Mouse (Mus musculus): ENCODE data around the gene Tnrc18. TPM values are rescaled to one million over a fixed set of nuclear protein-coding genes. Genes with fewer than 3 reads are reported as not detected.

Gene Tnrc18
- polyA plus RNA-seq, 1 experiment from 2014 or later: 23.3 TPM

DNA sequence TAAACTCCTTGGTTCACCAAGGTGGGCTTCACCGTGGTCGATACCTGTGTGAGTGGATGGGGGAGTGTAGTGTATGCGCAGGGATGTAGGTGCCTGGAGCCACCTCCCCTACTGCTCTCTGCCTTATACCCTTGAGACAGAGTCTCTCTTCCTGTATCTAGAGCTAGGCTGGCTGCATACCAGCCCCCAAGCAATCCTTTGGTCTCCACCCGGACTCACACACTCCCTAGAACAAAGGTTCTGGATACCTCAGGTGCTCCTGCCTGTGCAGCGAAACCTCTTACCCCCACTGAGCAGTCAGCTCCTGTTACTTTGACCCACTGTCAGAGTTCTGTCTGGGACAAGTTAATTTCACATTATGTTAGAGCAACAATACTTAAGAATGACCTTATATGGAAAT, 8.2 kb upstream of the Tnrc18 start:
- H3K4me2 ChIP-seq (ENCODE audit: low read length): no peak overlapping the region
- peaks cover 30% of the 10 kb centered on the region for H3K4me1 ChIP-seq (ENCODE audit: control insufficient read depth, insufficient read depth, low read length)
- H3K4me3 ChIP-seq (ENCODE audit: low read depth, low read length): no peak overlapping the region
- ATAC-seq: no peak
- peak overlapping the region; percentile 100 for H3K27ac ChIP-seq (ENCODE audit: low read length)
- H3K36me3 ChIP-seq (ENCODE audit: control insufficient read depth, insufficient read depth, low read length): no peaks in the 10 kb centered on the region
- H3K9ac ChIP-seq (ENCODE audit: low read depth, low read length): no peak overlapping the region
- no peaks in the 10 kb centered on the region for H3K9me3 ChIP-seq (replicated peaks; ENCODE audit: control insufficient read depth, low read length, poor library complexity, severe bottlenecking)
- 78% methylated on average over 5 of the region's 5 CpGs for WGBS
- no peaks in the 10 kb centered on the region for H3K27me3 ChIP-seq (ENCODE audit: control insufficient read depth, insufficient read depth, low read depth, low read length)

DNA sequence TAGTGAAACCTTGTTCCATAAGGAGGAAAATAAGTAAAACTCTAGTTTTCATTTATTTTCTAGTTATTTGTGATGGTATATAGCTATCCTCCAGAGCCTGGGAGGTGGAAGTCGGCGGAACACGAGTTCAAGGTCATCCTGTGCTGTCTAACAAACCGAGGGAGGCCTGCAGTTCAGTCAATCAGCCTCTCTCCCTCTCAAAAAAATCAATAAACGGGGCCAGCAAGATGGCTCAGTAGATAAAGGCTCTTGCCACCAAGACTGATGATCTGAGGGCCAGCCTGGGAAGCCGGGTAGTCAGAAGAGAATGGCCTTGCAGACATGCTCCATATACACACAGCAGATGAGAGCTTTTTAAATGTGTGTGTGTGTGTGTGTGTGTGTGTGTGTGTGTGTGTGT, 6.6 kb upstream of the Tnrc18 start:
- Histone ChIP-seq H3K4me3 (ENCODE audit: low read depth, low read length) (no peak overlapping the region), H3K9ac (ENCODE audit: low read depth, low read length) (peak overlapping the region; percentile 97), H3K36me3 (ENCODE audit: control insufficient read depth, insufficient read depth, low read length) (no peaks in the 10 kb centered on the region), H3K4me1 (ENCODE audit: control insufficient read depth, insufficient read depth, low read length) (peaks cover 30% of the 10 kb centered on the region), H3K27me3 (ENCODE audit: control insufficient read depth, insufficient read depth, low read depth, low read length) (no peaks in the 10 kb centered on the region), H3K27ac (ENCODE audit: low read length) (peak overlapping the region; percentile 100), H3K9me3 (replicated peaks; ENCODE audit: control insufficient read depth, low read length, poor library complexity, severe bottlenecking) (no peaks in the 10 kb centered on the region), H3K4me2 (ENCODE audit: low read length) (peak overlapping the region; percentile 97)
- WGBS: 22% methylated on average over 6 of the region's 6 CpGs
- no peak for ATAC-seq

DNA sequence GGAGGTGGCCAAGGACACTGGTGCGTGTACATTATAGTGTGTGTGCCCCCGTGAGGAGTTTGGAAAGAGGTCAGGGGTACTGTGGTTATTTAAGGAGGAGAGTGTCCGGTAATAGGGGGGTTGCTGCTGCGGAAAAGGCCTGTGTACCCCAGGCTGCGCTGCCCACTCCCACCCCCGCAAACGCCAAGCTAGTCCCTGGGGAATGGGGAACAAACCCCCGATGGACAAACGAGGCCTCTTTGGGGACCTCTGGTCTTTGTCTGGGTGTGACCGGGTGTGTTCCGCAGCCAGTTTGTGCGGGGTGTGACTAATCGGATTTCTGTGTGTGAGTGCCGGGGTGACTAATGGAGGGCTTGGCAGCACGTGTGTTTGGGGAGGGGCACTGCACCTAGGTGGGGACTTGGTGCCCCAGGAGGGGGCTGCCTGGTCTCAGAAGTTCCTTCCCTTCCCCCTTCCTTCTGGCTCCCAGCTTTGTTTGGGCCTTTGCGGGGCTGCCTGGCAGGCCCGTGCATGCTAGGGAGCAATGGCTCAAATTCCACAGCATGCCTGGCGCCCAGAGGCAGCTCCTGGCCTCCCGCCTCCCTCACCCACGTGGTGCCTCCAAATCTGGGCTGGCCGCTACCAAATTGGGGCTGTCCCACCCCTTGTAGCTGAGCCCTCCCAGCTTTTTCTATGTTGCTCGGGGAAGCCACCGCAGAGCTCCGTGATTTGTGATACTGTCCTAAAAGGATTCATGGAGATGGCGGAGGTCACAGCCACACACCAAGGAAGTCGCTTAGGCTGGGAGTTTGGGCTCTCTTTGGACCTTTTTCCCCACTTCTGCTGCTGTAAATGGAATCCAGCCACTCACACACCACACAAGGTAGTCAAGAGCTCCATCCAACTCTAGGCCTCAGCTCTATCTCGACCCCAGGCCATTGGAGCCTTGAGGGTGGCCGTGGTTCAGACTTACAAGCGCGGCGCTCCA, 5.9 kb upstream of the Tnrc18 start:
- Histone ChIP-seq H3K36me3 (ENCODE audit: control insufficient read depth, insufficient read depth, low read length) (no peaks in the 10 kb centered on the region), H3K27ac (ENCODE audit: low read length) (peak overlapping the region; percentile 100), H3K4me3 (ENCODE audit: low read depth, low read length) (peak overlapping the region; percentile 87), H3K4me2 (ENCODE audit: low read length) (peak overlapping the region; percentile 97), H3K27me3 (ENCODE audit: control insufficient read depth, insufficient read depth, low read depth, low read length) (no peaks in the 10 kb centered on the region), H3K9me3 (replicated peaks; ENCODE audit: control insufficient read depth, low read length, poor library complexity, severe bottlenecking) (no peaks in the 10 kb centered on the region), H3K9ac (ENCODE audit: low read depth, low read length) (peak overlapping the region; percentile 97), H3K4me1 (ENCODE audit: control insufficient read depth, insufficient read depth, low read length) (peaks cover 30% of the 10 kb centered on the region)
- ATAC-seq: peak; percentile 6
- WGBS: 4% methylated on average over 31 of the region's 31 CpGs

DNA sequence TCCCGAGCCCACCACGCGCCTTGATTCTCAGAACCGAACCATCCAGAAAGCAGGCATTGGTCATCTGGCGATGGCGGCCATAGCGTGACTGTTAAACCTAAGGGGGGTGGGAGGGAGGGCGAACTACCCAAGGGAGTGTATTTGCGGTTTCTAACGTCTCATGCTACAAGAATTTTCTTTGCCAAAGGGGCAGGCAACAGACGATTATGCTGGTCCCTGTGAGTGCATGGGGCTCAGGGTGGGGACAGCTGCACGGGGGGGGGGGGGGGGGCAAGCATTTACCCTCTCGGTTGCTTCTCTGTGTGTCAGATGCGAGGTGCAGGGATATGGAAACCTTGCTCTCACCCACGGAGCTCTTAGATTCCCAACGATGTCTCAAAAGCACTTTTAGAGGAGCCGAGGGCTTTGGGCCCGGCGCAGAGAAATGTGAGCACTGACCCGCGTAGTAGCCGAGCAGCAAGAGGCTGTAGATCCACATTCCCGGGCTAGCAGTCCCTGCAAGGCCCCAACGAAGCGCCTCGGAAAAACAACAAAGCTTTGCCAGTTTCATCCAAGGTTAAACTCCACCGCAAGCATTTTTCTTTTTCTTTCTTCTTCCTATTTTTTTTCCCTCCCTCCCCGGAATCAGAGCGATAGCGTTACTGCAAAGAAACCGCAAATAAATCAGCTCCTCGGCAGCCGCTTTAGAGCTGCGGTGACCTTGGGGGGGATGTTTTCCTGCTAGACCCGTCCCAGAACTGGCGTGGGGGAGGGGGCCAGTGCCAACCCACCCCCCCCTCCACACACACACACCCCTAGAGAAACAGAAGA, 5.0 kb upstream of the Tnrc18 start:
- no peak for ATAC-seq
- Histone ChIP-seq H3K4me1 (ENCODE audit: control insufficient read depth, insufficient read depth, low read length) (peaks cover 30% of the 10 kb centered on the region), H3K27me3 (ENCODE audit: control insufficient read depth, insufficient read depth, low read depth, low read length) (no peaks in the 10 kb centered on the region), H3K36me3 (ENCODE audit: control insufficient read depth, insufficient read depth, low read length) (no peaks in the 10 kb centered on the region), H3K9ac (ENCODE audit: low read depth, low read length) (peak overlapping the region; percentile 97), H3K9me3 (replicated peaks; ENCODE audit: control insufficient read depth, low read length, poor library complexity, severe bottlenecking) (no peaks in the 10 kb centered on the region), H3K4me3 (ENCODE audit: low read depth, low read length) (peak overlapping the region; percentile 87), H3K4me2 (ENCODE audit: low read length) (peak overlapping the region; percentile 97), H3K27ac (ENCODE audit: low read length) (peak overlapping the region; percentile 100)
- WGBS: under 1% methylated on average over 34 of the region's 36 CpGs

DNA sequence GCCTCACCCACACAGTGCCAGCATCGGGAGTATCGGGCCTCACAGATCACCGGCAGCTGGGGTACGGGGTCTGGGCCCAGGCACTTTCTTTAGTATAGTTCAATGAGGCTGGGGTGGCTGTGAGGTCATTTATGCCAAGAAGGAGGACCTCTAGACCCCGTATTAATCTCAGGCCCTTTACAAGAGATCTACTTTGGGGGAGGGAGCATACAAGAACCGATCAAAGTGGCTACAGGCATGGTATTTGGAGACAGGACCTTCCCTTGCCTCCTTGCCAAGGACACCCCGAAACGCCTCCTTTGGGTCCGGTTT, 4.5 kb upstream of the Tnrc18 start:
- H3K4me2 ChIP-seq (ENCODE audit: low read length): peak overlapping the region; percentile 97
- peak overlapping the region; percentile 97 for H3K9ac ChIP-seq (ENCODE audit: low read depth, low read length)
- H3K4me3 ChIP-seq (ENCODE audit: low read depth, low read length): peak overlapping the region; percentile 87
- H3K27me3 ChIP-seq (ENCODE audit: control insufficient read depth, insufficient read depth, low read depth, low read length): no peaks in the 10 kb centered on the region
- peaks cover 30% of the 10 kb centered on the region for H3K4me1 ChIP-seq (ENCODE audit: control insufficient read depth, insufficient read depth, low read length)
- no peaks in the 10 kb centered on the region for H3K9me3 ChIP-seq (replicated peaks; ENCODE audit: control insufficient read depth, low read length, poor library complexity, severe bottlenecking)
- no peaks in the 10 kb centered on the region for H3K36me3 ChIP-seq (ENCODE audit: control insufficient read depth, insufficient read depth, low read length)
- WGBS: 0% methylated on average over 9 of the region's 9 CpGs
- ATAC-seq: no peak
- peak overlapping the region; percentile 100 for H3K27ac ChIP-seq (ENCODE audit: low read length)

DNA sequence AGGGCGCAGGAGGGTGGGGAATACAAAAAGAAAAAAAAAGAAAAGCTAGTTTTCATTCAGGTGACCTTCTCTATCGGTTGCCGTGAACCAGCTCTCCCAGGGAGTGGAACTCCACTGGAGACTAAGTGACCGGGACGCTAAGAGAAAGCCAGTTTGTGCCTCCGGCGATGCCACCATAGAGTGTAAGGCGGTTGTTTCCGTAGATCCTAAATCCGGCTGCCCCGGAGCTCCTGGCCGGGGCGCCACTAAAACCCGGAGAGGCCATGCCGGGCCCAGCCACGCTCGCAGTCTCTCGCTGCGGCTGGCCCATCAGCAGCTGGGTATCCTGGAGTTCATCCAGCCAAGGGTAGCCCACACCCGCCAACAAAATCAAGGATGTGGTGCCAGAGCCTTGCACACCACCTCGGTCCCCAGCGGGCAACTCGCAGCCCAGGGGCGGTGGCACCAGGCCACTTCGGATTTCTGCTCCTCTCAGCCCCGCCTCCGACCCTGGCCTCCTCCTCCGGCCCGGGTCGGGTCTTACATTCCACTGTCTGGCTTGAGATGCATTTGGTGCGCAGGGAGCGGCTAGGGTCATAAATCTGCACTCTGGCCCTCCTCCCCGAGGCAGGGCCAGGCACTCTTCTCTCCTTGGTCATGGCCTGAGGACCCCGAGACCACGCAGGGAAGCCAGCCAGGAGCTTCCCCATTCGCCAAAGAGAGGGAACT, 4.0 kb upstream of the Tnrc18 start:
- H3K9me3 ChIP-seq (replicated peaks; ENCODE audit: control insufficient read depth, low read length, poor library complexity, severe bottlenecking): no peaks in the 10 kb centered on the region
- WGBS: under 1% methylated on average over 36 of the region's 36 CpGs
- no peak for ATAC-seq
- peaks cover 30% of the 10 kb centered on the region for H3K4me1 ChIP-seq (ENCODE audit: control insufficient read depth, insufficient read depth, low read length)
- peak overlapping the region; percentile 97 for H3K9ac ChIP-seq (ENCODE audit: low read depth, low read length)
- no peaks in the 10 kb centered on the region for H3K36me3 ChIP-seq (ENCODE audit: control insufficient read depth, insufficient read depth, low read length)
- no peaks in the 10 kb centered on the region for H3K27me3 ChIP-seq (ENCODE audit: control insufficient read depth, insufficient read depth, low read depth, low read length)
- peak overlapping the region; percentile 87 for H3K4me3 ChIP-seq (ENCODE audit: low read depth, low read length)
- H3K27ac ChIP-seq (ENCODE audit: low read length): peak overlapping the region; percentile 100
- peak overlapping the region; percentile 97 for H3K4me2 ChIP-seq (ENCODE audit: low read length)

DNA sequence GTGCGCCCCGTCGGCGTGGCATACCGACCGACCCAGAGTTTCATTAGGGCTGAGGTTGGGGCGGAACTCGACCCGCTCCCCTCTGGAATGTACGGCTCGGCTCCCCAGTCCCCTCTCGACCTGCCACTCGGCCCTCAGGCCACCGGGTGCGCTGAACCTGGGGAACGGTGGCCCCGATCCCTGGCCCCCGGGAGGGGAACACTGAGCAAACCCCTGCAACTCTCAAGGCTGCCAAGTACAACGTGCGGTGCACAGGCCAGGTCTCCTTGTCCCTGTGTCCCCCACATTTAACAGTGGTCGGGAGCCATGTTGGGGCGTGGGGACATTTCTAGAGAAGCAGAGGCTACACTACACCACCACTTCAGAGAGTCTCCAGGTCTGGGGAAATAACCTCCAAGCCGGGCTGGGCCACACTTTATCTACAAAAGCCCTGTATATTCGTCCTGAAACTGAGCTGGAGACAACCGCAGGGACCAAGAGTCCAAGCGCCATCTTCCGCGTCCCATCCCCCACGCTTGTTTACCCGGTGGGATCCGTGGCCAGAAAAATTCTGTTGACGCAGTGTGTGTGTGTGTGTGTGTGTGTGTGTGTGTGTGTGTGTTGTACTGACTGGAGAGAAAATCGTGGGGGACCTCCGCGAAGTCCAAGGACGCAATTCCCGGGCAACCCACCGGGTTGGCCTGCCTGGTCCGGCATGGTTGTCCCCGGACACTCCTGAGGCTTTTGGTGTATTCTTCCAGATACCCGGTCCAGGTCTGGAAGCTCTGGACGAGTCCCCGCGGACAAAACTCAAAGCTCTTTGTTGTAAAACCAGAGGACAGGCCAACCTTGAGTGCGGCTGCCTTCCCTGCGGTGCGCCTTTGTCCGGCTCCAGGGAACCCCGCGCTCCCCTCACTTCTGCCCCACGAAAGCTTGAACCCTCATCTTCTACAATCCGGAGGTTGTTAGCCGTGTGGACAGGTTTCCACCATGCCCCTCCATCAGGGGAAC, 3.1 kb upstream of the Tnrc18 start:
- Histone ChIP-seq H3K4me2 (ENCODE audit: low read length) (peak overlapping the region; percentile 97), H3K27me3 (ENCODE audit: control insufficient read depth, insufficient read depth, low read depth, low read length) (no peaks in the 10 kb centered on the region), H3K4me1 (ENCODE audit: control insufficient read depth, insufficient read depth, low read length) (peaks cover 28% of the 10 kb centered on the region), H3K27ac (ENCODE audit: low read length) (peak overlapping the region; percentile 100), H3K9ac (ENCODE audit: low read depth, low read length) (peak overlapping the region; percentile 97), H3K4me3 (ENCODE audit: low read depth, low read length) (peak overlapping the region; percentile 87), H3K36me3 (ENCODE audit: control insufficient read depth, insufficient read depth, low read length) (no peaks in the 10 kb centered on the region), H3K9me3 (replicated peaks; ENCODE audit: control insufficient read depth, low read length, poor library complexity, severe bottlenecking) (no peaks in the 10 kb centered on the region)
- WGBS: under 1% methylated on average over 53 of the region's 53 CpGs
- no peak for ATAC-seq
